Mouse (Mus musculus): Measurements from ENCODE around the gene Cd86.

The Cd86 gene

DNA sequence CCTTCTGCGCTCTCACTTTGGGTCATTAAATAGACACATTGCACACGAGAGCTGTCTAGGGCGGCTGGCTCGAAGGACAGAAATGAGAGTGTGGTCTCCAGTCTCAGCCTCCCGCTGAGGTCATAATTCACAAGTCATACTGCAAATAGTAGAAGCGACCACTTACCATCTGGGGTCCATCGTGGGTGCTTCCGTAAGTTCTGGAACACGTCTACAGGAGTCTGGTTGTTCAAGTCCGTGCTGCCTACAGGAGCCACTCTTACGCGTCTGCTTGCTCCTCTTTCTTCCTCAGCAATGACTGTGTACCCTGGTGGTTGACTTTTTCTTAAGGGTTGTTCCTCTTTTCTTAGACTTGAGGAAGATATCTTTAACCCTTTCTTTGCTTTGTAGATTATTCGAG is at the start of gene Cd86:
Cd86 (minus strand) TSS at position 300 of the 400 bp plus-strand sequence.
- DNase-seq (ENCODE audit: low read depth), result peak; percentile 47

DNA sequence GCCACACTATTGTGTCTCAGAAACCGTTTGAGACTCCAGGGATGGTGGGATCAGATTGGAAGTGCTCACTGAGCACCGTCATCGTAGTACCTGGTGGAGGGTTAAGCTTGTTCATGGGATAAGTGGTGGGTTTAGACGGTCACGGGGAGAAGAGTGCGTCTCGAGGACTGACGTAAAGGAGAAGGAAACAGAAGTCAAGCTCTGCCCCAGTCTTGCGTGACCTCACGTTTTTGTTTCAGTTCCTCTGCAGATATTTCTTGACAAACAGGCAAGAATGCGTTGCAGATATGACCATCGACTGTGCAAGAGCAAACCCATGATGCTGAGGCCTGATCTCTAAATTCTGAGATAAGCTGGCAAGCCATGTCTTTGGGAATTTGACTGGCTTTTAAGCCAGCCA is 45.9 kb upstream of the Cd86 start:
- DNase-seq (ENCODE audit: low read depth), result peak; percentile 33

DNA sequence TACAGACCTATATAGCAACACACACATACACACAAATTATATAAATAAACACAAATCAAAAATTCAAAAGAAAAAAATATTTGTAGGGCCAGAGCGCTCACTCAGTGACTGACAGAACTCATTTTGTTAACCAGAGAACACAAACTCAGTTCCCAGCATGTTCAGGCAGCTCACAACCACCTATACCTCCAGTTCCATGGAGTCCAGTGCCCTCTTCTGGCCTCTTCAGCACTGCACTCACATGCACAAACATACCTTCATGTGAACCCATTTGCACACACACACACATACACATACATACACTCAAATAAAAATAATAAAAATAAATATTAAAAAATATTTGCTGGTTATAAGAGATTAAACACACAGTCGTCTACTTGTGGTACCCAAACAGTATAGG is 44.9 kb upstream of the Cd86 start:
- DNase-seq (ENCODE audit: low read depth), result no peak

DNA sequence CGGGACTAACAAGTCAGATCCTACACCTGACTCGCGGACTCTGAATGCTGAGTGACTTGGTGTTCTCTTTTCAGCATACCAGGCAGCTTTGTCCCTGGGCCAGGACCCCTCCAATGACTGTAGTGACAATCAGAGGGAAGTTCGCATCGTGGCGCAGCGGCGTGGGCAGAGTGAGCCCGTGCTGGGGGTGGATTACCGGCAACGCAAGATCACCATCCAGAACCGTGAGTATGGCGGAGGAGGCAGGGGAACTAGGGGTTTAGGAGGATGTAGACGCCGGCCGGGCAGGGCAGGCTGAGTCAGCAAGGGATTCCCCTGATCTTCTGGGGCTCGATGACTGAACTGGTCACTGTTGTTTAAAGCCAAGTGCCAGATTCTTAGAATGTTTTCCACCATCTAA is 43.5 kb upstream of the Cd86 start:
- no peak for DNase-seq (ENCODE audit: low read depth)

GRCm38 (mm10) chr16:36708751-36709150 is 42.9 kb upstream of the Cd86 start:
- no peak for DNase-seq (ENCODE audit: low read depth)

DNA sequence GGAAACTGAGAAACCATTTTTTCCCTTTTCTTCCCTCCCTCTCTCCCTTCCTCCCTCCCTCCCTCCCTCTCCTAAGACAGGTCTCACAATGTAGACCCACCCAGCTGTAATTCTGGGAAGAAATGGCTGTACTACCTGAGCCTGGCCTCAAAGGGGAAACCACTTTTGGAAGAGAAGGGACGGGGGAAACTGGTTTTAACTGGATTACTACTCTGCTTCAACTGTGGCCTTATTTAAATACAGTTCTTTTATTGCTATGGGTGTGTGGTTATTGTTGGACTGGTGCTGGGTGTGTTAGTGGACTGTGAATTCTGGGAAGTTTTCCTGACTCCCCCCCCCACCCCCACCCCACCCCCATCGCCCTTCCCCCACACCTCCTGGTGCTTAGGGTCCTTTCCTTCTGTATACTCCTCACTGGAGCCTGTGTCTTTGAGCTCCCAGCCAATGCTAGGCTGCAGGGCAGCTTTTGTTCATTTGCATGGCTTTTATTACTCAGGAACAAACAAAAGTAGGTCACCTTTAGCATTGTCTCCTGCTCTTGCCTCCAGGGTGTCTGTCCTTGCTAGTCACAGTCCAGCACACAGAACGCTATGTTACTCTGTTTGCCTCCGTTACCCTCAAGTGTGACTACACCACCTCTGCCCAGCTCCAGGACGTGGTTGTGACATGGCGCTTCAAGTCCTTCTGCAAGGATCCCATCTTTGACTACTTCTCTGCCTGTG is 42.0 kb upstream of the Cd86 start:
- DNase-seq (ENCODE audit: low read depth), result no peak

- DNase-seq (ENCODE audit: low read depth), result no peak
Measured at GRCm38 (mm10) chr16:36700484-36700883, 34.6 kb upstream of the Cd86 start.

- no peak for DNase-seq (ENCODE audit: low read depth)
Measured at GRCm38 (mm10) chr16:36697331-36697730, 31.4 kb upstream of the Cd86 start.

GRCm38 (mm10) chr16:36694798-36695290 is 29.0 kb upstream of the Cd86 start:
- DNase-seq (ENCODE audit: low read depth), result no peak

DNA sequence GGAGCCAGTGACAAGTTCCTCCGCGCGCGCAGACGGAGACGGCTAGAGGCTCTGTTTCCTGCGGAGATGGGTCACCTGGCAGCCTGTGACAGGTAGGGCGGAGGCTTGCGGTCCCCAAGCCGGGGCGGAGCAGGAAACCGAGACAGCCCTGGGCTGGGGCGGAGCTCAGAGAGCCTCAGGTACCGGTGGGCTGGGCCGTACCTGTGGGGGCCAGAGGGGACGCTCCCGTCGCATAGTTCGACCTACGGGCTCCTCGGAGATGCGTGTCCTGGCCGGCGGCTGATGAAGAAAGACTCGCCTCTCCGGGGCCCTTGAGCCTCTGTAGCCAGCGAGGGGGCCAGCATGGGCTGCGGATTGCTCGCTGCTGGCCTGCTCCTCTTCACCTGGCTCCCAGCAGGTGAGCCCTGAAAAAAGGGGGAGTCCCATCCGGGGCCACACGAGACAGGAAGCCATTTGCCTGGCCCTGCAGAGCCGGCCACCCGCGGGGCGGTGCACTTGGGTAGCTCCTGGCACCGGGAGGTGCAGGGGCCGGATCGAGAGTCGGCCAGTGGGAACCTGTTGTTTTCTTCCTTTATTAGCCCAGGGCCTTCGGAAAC is 28.0 kb upstream of the Cd86 start, which contains the start of gene Ildr1:
Ildr1 (plus strand) TSS at position 161 of the 596 bp plus-strand sequence.
- DNase-seq (ENCODE audit: low read depth), result no peak

GRCm38 (mm10) chr16:36691484-36691883 is 25.6 kb upstream of the Cd86 start:
- no peak for DNase-seq (ENCODE audit: low read depth)

- no peak for DNase-seq (ENCODE audit: low read depth)
Measured at GRCm38 (mm10) chr16:36688076-36688475, 22.2 kb upstream of the Cd86 start.

- no peak for DNase-seq (ENCODE audit: low read depth)
Measured at GRCm38 (mm10) chr16:36684325-36684918, 18.5 kb upstream of the Cd86 start.

DNA sequence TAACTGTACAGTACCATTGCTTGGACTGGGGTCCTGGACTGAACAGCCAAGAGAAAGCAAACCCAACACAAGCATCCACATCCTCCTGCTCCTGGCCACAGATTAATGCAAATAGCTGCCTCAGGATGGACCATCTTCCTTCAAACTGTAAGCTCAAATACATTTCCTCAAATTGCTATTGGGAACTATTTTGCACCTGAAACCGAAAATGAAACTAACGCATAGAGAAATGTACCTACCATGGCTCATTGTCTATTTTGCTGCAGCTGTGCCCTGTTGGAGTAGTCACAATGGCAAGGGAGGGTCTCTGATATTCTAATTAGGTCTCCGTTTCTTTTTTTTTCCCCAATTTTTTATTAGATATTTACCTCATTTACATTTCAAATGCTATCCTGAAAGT is 15.9 kb upstream of the Cd86 start:
- DNase-seq (ENCODE audit: low read depth), result no peak

DNA sequence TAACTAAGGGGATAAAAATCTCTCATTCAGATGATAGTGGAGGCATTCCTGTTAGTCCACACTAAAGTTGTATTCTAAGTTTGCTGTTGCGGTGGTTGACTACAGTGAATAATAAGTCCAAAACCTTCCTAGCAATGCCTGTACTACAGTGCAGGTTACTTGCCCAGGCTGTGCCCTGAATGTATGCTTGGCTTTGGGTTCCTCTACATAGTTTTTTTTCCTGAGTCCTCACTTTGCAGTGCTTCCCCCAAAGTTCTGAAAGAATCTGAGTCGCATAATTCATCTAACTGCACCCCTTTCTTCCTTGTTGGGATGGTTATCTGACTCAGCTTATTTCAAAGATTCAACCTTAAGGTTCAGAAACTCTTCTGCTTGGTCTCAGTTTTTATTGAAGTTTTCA is 10.0 kb upstream of the Cd86 start:
- no peak for DNase-seq (ENCODE audit: low read depth)

DNA sequence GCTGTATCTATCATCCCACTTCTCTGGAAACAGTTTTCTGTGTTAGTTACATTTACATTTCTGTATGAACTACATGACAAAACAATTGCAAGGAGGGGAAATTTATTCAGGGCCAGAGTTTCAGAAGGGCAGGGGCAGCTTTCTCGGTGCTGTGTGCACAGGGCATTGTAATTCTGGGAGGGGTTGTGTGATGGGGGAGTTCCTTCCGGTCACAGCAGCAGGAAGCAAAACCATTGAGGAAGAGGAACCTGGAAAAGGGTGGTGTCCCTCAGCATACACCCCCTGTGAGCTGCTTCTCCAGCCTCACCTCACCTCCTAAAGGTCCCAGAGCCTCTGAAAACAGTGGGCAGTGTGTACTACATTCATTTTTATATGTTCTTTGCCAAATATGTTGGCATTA is 9.4 kb upstream of the Cd86 start:
- no peak for DNase-seq (ENCODE audit: low read depth)

GRCm38 (mm10) chr16:36674457-36675204 is 8.8 kb upstream of the Cd86 start:
- DNase-seq (ENCODE audit: low read depth), result no peak

- no peak for DNase-seq (ENCODE audit: low read depth)
Measured at GRCm38 (mm10) chr16:36673196-36673595, 7.3 kb upstream of the Cd86 start.

DNA sequence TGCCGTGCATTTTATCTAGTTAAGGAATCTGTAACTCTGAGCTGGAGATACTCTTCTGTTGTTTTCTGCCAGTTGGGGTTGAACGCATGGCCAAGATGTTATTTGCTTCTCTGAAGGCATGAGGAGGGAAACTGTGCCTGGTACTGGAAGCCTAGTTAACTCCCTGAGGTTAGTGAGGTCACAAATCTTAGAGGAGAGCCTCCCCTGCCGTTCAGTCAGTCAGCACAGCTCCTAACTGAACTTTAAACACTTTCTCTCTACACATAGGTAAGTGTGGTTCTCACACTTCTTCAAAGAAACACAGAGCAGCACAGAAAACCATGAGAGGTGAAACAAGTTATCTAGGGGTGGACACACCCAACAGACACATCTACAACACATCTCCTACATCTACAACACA is 4.7 kb upstream of the Cd86 start:
- DNase-seq (ENCODE audit: low read depth), result no peak

DNA sequence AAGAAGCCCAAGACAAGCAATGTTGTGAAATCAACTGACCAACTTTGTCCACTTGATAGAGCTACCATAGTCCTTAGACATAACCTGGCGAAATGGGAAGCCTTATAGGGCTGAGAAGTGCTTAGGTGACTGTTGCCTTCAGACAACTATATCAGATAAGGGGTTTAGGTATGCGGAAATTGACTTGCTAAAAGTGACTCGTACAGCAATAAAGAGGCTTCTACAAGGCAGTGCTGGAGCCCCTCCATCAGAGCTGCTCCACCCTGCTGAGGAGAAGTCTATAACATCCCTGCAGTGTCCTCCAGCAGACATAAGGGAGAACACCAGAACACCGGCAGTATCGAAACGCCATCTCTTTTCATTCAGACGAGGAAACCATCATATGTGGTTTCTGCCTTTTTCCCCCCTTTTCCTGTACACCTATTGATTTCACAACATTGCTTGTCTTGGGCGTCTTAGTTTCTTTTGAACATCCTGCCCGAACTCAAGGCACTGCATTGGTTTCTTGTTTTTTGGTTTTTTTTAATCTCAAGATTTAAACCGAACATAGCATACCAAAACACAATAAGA is 652 bp upstream of the Cd86 start:
- no peak for DNase-seq (ENCODE audit: low read depth)

GRCm38 (mm10) chr16:36663484-36663883 is 2.4 kb downstream of the Cd86 start:
- no peak for DNase-seq (ENCODE audit: low read depth)

- no peak for DNase-seq (ENCODE audit: low read depth)
Measured at GRCm38 (mm10) chr16:36661330-36661729, 4.6 kb downstream of the Cd86 start.
